Mouse (Mus musculus): Measurements from ENCODE around the gene Ifitm1. TPM values are rescaled to one million over a fixed set of nuclear protein-coding genes. Genes with fewer than 3 reads are reported as not detected.

Ifitm1 gene
- polyA plus RNA-seq, 1 experiment from 2014 or later: 510 TPM

GRCm38 (mm10) chr7:140946980-140947379, 20.0 kb upstream of the Ifitm1 start:
- DNase-seq (ENCODE audit: low spot score): peak; percentile 75
- H3K27ac ChIP-seq (ENCODE audit: low read length): peak overlapping the region; percentile 49

GRCm38 (mm10) chr7:140948161-140948560, 18.9 kb upstream of the Ifitm1 start:
- WGBS: 63% methylated on average over 8 of the region's 8 CpGs

More at GRCm38 (mm10) chr7:140946980-140947379, 20.0 kb upstream of the Ifitm1 start:
- H3K9me3 ChIP-seq (ENCODE audit: low read length): no peaks in the 10 kb centered on the region
- ATAC-seq: peak; percentile 66
- H3K4me2 ChIP-seq (replicated peaks; ENCODE audit: low read depth, low read length): no peak overlapping the region
- peaks cover 27% of the 10 kb centered on the region; the same call in 1 of the 2 replicates for H3K4me1 ChIP-seq (ENCODE audit: insufficient read depth, low read depth, low read length)
- no peak overlapping the region for H3K9ac ChIP-seq (replicated peaks; ENCODE audit: low read depth)
- H3K27me3 ChIP-seq (replicated peaks; ENCODE audit: insufficient read depth, low read length): no peaks in the 10 kb centered on the region
- H3K4me3 ChIP-seq (ENCODE audit: low read depth, low read length): no peak overlapping the region
- 32% methylated on average over 7 of the region's 7 CpGs for WGBS
- H3K36me3 ChIP-seq (ENCODE audit: insufficient read depth, low read length): peaks cover 26% of the 10 kb centered on the region; the same call in 1 of the 2 replicates
- peak; percentile 90 for TF ChIP-seq EP300 (IDR thresholded peaks at IDR 0.05)
- TF ChIP-seq CTCF (IDR thresholded peaks at IDR 0.05): no peak

GRCm38 (mm10) chr7:140949255-140949654, 17.8 kb upstream of the Ifitm1 start:
- DNase-seq (ENCODE audit: low spot score) (no peak), ATAC-seq (no peak)
- Histone ChIP-seq H3K4me1 (ENCODE audit: insufficient read depth, low read depth, low read length) (peaks cover 14% of the 10 kb centered on the region; the same call in 1 of the 2 replicates), H3K27me3 (replicated peaks; ENCODE audit: insufficient read depth, low read length) (no peaks in the 10 kb centered on the region), H3K4me2 (replicated peaks; ENCODE audit: low read depth, low read length) (no peak overlapping the region), H3K36me3 (ENCODE audit: insufficient read depth, low read length) (peaks cover 26% of the 10 kb centered on the region; the same call in 1 of the 2 replicates), H3K9me3 (ENCODE audit: low read length) (no peaks in the 10 kb centered on the region), H3K4me3 (ENCODE audit: low read depth, low read length) (no peak overlapping the region), H3K27ac (ENCODE audit: low read length) (no peak overlapping the region), H3K9ac (replicated peaks; ENCODE audit: low read depth) (no peak overlapping the region)
- WGBS: 83% methylated on average over 6 of the region's 6 CpGs
- TF ChIP-seq CTCF (IDR thresholded peaks at IDR 0.05): no peak
- no peak for TF ChIP-seq EP300 (IDR thresholded peaks at IDR 0.05)

More at GRCm38 (mm10) chr7:140948161-140948560, 18.9 kb upstream of the Ifitm1 start:
- Histone ChIP-seq H3K36me3 (ENCODE audit: insufficient read depth, low read length) (peaks cover 26% of the 10 kb centered on the region; the same call in 1 of the 2 replicates), H3K9ac (replicated peaks; ENCODE audit: low read depth) (no peak overlapping the region), H3K4me3 (ENCODE audit: low read depth, low read length) (no peak overlapping the region), H3K4me1 (ENCODE audit: insufficient read depth, low read depth, low read length) (peaks cover 18% of the 10 kb centered on the region; the same call in 1 of the 2 replicates), H3K9me3 (ENCODE audit: low read length) (no peaks in the 10 kb centered on the region), H3K27me3 (replicated peaks; ENCODE audit: insufficient read depth, low read length) (no peaks in the 10 kb centered on the region), H3K4me2 (replicated peaks; ENCODE audit: low read depth, low read length) (no peak overlapping the region), H3K27ac (ENCODE audit: low read length) (0 out of 2 replicates have a peak overlapping the region, but pooled peaks have one; percentile 38)
- no peak for TF ChIP-seq CTCF (IDR thresholded peaks at IDR 0.05)
- no peak for TF ChIP-seq EP300 (IDR thresholded peaks at IDR 0.05)
- no peak for ATAC-seq
- no peak for DNase-seq (ENCODE audit: low spot score)

GRCm38 (mm10) chr7:140949824-140950530, 17.0 kb upstream of the Ifitm1 start, which contains the start of gene Ifitm5:
TSS of gene Ifitm5 (minus strand) at chr7:140950291.
- Histone ChIP-seq H3K4me2 (replicated peaks; ENCODE audit: low read depth, low read length) (peak within 1 kb of the TSS; percentile 20), H3K9me3 (ENCODE audit: low read length) (no peaks in the 10 kb centered on the region), H3K9ac (replicated peaks; ENCODE audit: low read depth) (peak within 1 kb of the TSS; percentile 13), H3K36me3 (ENCODE audit: insufficient read depth, low read length) (peaks cover 25% of the 10 kb centered on the region; the same call in 1 of the 2 replicates), H3K27ac (ENCODE audit: low read length) (peak within 1 kb of the TSS; percentile 38), H3K4me3 (ENCODE audit: low read depth, low read length) (no peak within 1 kb of the TSS), H3K4me1 (ENCODE audit: insufficient read depth, low read depth, low read length) (peaks cover 14% of the 10 kb centered on the region; the same call in 1 of the 2 replicates), H3K27me3 (replicated peaks; ENCODE audit: insufficient read depth, low read length) (no peaks in the 10 kb centered on the region)
- DNase-seq (ENCODE audit: low spot score): no peak
- TF ChIP-seq EP300 (IDR thresholded peaks at IDR 0.05) (no peak), CTCF (IDR thresholded peaks at IDR 0.05) (no peak)
- WGBS: 86% methylated on average over 16 of the region's 16 CpGs
- ATAC-seq: no peak

- no peaks in the 10 kb centered on the region for H3K9me3 ChIP-seq (ENCODE audit: low read length)
- H3K27me3 ChIP-seq (replicated peaks; ENCODE audit: insufficient read depth, low read length): no peaks in the 10 kb centered on the region
- TF ChIP-seq CTCF (IDR thresholded peaks at IDR 0.05): no peak
- no peak for TF ChIP-seq EP300 (IDR thresholded peaks at IDR 0.05)
- DNase-seq (ENCODE audit: low spot score): peak; percentile 48
- peak overlapping the region; percentile 38 for H3K27ac ChIP-seq (ENCODE audit: low read length)
- H3K36me3 ChIP-seq (ENCODE audit: insufficient read depth, low read length): 0 out of 2 replicates have a peak, but pooled peaks cover 14% of the 10 kb centered on the region
- ATAC-seq: no peak
- H3K9ac ChIP-seq (replicated peaks; ENCODE audit: low read depth): peak overlapping the region; percentile 13
- peak overlapping the region; percentile 20 for H3K4me2 ChIP-seq (replicated peaks; ENCODE audit: low read depth, low read length)
- WGBS: 29% methylated on average over 8 of the region's 8 CpGs
- H3K4me3 ChIP-seq (ENCODE audit: low read depth, low read length): no peak overlapping the region
- H3K4me1 ChIP-seq (ENCODE audit: insufficient read depth, low read depth, low read length): peaks cover 14% of the 10 kb centered on the region; the same call in 1 of the 2 replicates
Observed at GRCm38 (mm10) chr7:140951051-140951450, 16.0 kb upstream of the Ifitm1 start.

- Histone ChIP-seq H3K27me3 (replicated peaks; ENCODE audit: insufficient read depth, low read length) (no peaks in the 10 kb centered on the region), H3K27ac (ENCODE audit: low read length) (no peak overlapping the region; the same call in 1 of the 2 replicates), H3K36me3 (ENCODE audit: insufficient read depth, low read length) (0 out of 2 replicates have a peak, but pooled peaks cover 13% of the 10 kb centered on the region), H3K4me2 (replicated peaks; ENCODE audit: low read depth, low read length) (peak overlapping the region; percentile 20; the same call in 1 of the 2 replicates), H3K4me1 (ENCODE audit: insufficient read depth, low read depth, low read length) (peaks cover 14% of the 10 kb centered on the region; the same call in 1 of the 2 replicates), H3K4me3 (ENCODE audit: low read depth, low read length) (no peak overlapping the region), H3K9ac (replicated peaks; ENCODE audit: low read depth) (no peak overlapping the region; the same call in 1 of the 2 replicates), H3K9me3 (ENCODE audit: low read length) (no peaks in the 10 kb centered on the region)
- ATAC-seq (no peak), DNase-seq (ENCODE audit: low spot score) (no peak)
- TF ChIP-seq EP300 (IDR thresholded peaks at IDR 0.05) (no peak), CTCF (IDR thresholded peaks at IDR 0.05) (no peak)
- 75% methylated on average over 6 of the region's 6 CpGs for WGBS
Observed at GRCm38 (mm10) chr7:140951765-140952164, 15.3 kb upstream of the Ifitm1 start.
